Mouse (Mus musculus): Measurements from ENCODE around the gene Mmd.
A peak's percentile ranks its signal among the peaks of the same experiment; 100 is the strongest.
"Not testable (repeated sequence)": the region's sequence is repeated elsewhere in the genome, so short reads cannot be mapped to it uniquely, and the experiment has no call there.

The Mmd gene

DNA sequence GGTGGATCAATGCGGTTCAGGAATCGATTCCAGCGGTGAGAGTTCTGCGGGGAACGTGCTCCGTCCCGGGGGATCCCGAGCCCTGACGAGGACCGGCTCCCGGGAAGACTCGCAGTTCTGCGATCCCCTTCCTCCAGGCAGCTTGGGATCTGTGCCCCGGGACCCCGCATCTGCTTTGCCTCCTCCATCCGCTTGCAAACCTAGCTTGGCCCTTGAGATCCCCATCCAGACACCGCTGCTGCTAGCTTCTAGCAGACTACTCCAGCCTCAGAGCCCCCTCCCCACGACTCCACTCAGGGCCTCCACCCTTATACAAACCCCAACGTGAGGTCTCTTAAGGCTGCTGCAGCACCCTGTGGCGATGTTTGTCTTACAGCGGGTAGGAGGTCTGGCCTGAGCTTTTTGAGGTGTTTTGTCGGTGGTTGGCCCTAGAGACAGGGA is 465 bp downstream of the Mmd start:
- peak in 1 of 2 experiments; percentile 27 for DNase-seq (ENCODE audit: low read depth in 2 of 2, low spot score in 2 of 2)

GRCm38 (mm10) chr11:90250189-90250588 is 933 bp downstream of the Mmd start:
- DNase-seq (ENCODE audit: low read depth in 2 of 2, low spot score in 2 of 2): peak in 1 of 2 experiments; percentile 7

DNA sequence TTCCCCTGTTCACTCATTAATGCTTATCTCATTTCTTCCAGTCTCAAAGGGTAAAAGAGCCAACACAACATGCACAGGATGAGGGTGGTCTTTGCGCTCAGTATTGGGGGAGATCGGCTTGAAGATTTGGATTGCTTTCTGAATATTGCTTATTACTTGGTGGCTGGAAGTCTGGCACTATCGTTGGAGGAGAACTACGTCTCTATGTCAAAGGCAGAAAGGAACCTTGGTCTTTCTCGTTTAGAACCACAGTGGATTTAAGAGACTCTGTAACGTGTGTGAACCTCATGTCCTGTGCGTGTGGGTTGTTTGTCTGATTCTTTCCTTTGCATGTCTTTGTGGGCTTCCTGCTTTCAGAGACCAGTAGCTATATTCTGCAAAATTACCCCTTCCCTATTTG is 1.5 kb downstream of the Mmd start:
- peak in 1 of 2 experiments; percentile 24 for DNase-seq (ENCODE audit: low read depth in 2 of 2, low spot score in 2 of 2)

- DNase-seq (ENCODE audit: low read depth in 2 of 2, low spot score in 2 of 2): no peak
These were observed 2.7 kb downstream of the Mmd start for GRCm38 (mm10) chr11:90251923-90252322.

GRCm38 (mm10) chr11:90252366-90252765 is 3.1 kb downstream of the Mmd start:
- DNase-seq (ENCODE audit: low read depth in 2 of 2, low spot score in 2 of 2): no peak

DNA sequence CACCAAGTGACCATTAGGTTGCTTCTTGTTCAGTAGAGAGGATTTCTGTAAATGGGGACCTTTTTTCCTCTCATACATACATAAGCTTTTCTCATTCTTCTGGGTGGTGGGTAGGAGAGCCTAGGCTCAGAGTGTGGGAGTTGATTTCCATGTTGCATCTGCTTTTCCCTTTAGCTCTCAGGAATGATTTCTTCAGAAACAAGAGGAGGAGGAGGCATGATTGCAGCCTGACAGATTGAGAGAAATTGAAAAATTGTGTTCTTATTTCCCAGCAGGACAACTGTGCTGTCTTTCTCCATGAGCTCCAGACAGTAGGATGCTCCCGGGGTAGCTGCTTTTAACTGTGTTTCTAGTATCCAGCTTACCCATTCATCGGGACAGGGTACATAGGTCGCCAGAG is 5.3 kb downstream of the Mmd start:
- no peak for DNase-seq (ENCODE audit: low read depth in 2 of 2, low spot score in 2 of 2)

GRCm38 (mm10) chr11:90255687-90256086 is 6.4 kb downstream of the Mmd start:
- no peak for DNase-seq (ENCODE audit: low read depth in 2 of 2, low spot score in 2 of 2)

GRCm38 (mm10) chr11:90256833-90257525 is 7.7 kb downstream of the Mmd start:
- DNase-seq (ENCODE audit: low read depth in 2 of 2, low spot score in 2 of 2): peak; percentile 46 to 59

GRCm38 (mm10) chr11:90258321-90258927 is 9.2 kb downstream of the Mmd start:
- DNase-seq (ENCODE audit: low read depth in 2 of 2, low spot score in 2 of 2): no peak

- no peak for DNase-seq (ENCODE audit: low read depth in 2 of 2, low spot score in 2 of 2)
These were observed 9.8 kb downstream of the Mmd start for GRCm38 (mm10) chr11:90259071-90259470.

GRCm38 (mm10) chr11:90259826-90260225 is 10.6 kb downstream of the Mmd start:
- no peak for DNase-seq (ENCODE audit: low read depth in 2 of 2, low spot score in 2 of 2)

GRCm38 (mm10) chr11:90264180-90264579 is 14.9 kb downstream of the Mmd start:
- peak; percentile 34 to 44 for DNase-seq (ENCODE audit: low read depth in 2 of 2, low spot score in 2 of 2)

DNA sequence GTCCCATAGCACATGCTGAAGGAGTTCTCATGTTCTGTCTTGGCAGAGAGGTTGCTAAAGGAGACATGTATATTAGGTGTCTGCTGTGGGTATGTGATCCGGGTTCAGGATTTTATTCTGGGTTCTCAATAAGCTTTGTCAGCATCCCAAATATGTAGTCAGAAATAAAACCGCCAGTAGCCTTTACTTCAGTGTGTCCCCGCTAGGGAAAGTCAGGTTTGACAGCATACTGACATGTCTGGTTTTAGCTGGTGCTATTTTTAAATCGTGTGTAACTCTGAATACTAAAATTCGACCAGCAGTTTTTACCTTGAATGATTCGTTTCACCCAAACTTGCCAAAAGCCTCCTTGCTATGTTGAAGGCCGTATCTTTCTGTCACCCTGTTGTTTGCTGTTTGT is 16.3 kb downstream of the Mmd start:
- DNase-seq (ENCODE audit: low read depth in 2 of 2, low spot score in 2 of 2): no peak

- no peak for DNase-seq (ENCODE audit: low read depth in 2 of 2, low spot score in 2 of 2)
These were observed 19.7 kb downstream of the Mmd start for GRCm38 (mm10) chr11:90268934-90269333.

GRCm38 (mm10) chr11:90269398-90270123 is 20.3 kb downstream of the Mmd start:
- no peak for DNase-seq (ENCODE audit: low read depth in 2 of 2, low spot score in 2 of 2)

DNA sequence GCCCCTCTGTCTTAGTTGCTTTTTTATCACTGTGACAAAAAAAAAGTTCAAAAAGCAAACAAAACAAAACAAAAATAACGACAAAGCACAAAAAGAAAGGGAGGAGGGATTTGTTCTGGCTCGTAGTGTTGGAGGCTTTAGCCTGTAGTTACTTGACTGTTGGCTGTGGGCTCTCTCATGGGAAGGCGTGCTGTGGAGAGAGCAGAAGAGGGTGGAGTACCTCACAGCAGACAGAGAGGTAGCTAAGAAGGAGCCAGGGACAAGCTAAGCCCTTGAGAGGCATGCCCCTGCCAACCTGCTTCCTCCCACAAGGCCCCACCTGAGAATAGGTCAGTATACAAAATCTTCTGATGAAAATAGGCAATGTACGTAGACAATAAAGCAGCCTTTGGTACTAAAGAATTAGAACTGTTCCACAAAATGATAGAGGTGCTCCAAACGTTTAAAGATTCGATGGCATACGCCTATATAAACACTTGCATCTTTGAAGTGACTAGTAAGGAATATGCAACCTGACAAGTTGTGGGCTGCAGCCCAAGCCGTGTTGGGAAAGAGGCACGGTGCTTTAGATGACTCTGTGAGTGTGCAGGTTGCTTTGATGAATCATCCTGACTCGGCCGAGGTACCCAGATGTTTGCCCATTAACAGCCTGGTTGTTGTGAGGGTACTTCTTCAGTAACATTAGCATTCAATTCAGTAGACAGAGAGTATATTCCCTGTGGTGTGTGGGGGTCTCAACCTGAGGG is 21.0 kb downstream of the Mmd start:
- no peak for DNase-seq (ENCODE audit: low read depth in 2 of 2, low spot score in 2 of 2)

DNA sequence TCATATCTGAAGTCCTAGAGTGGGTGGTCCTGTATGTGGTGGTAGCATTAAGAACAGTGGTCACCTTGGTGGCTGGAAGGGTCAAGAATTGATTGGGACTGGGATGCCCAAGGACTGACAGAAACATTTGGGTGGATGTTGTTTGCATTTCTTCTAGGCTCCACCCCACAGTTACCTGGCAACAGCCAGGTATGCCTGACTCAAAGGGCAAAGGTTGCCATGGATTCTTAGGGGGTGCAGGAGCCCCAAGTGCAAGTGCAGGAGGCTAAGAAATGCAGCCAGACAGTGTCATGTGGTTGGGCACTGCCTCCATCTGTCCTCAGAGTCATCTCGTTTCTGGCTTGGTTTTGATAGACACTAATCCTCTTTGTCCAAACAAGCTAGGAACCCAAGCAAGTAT is 24.9 kb downstream of the Mmd start:
- DNase-seq (ENCODE audit: low read depth in 2 of 2, low spot score in 2 of 2): no peak

GRCm38 (mm10) chr11:90275663-90276062 is 26.4 kb downstream of the Mmd start:
- no peak for DNase-seq (ENCODE audit: low read depth in 2 of 2, low spot score in 2 of 2)

- no peak for DNase-seq (ENCODE audit: low read depth in 2 of 2, low spot score in 2 of 2)
These were observed 26.9 kb downstream of the Mmd start for GRCm38 (mm10) chr11:90276150-90276549.

DNA sequence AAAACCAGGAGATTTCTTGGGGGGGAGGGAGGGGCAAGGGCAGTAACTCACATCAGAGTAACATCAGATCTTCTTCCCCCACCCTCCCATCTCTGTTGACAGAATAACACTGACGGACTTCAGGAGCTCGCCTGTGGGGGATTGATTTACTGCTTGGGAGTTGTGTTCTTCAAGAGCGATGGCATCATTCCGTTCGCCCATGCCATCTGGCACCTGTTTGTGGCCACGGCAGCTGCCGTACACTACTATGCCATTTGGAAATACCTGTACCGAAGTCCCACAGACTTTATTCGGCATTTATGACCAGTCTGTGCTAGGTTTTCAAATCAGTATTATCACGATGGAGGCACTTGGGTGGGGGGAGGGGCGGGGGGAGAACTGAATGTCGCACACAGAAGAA is 27.3 kb downstream of the Mmd start:
- DNase-seq (ENCODE audit: low read depth in 2 of 2, low spot score in 2 of 2): no peak

DNA sequence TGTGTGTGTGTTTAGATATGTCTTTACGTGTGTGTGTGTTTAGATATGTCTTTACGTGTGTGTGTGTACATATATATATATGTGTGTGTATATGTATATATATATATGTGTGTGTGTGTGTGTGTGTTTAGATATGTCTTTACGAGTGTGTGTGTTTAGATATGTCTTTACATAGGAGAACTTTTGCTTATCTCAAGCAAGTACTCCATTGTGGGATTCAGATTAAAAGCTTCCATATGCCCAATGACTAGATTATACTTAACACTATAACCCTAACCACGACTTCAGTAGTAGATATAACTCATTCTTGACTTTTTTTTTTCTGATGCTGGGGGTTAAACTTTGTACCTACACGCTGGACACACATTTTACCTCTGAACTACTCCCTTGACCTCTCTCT is 30.8 kb downstream of the Mmd start:
- DNase-seq (ENCODE audit: low read depth in 2 of 2, low spot score in 2 of 2): no peak

DNA sequence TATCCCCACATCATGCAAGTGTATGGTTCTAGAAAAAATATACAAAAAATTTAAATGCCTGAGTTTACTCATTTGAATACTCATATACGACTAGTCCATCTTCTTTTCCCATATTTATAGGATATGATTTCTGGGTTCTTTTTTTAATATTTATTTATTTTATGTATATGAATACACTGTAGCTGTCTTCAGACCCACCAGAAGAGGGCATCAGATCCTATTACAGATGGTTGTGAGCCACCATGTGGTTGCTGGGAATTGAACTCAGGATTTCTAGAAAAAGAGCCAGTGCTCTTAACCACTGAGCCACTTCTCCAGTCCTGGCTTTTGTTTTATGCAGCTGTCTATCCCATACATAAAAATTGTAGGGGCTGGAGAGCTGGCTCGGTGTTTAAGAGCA is 32.7 kb downstream of the Mmd start:
- not testable (repeated sequence) for DNase-seq (ENCODE audit: low read depth in 2 of 2, low spot score in 2 of 2)

All from CD8-positive naive resting alpha-beta T cell, adult 2 months (primary cell).